Mouse (Mus musculus) cerebellum, postnatal 4 days (tissue): Measurements from ENCODE around the gene Nfib.

ENCODE experiments used
- DNase-seq, 2 experiments: peaks; one replicate each; pipeline ENCODE4 v3.0.0; 2022; ENCODE audit warnings: low spot score in 2 of 2, mixed read lengths in 1 of 2

Gene Nfib

DNA sequence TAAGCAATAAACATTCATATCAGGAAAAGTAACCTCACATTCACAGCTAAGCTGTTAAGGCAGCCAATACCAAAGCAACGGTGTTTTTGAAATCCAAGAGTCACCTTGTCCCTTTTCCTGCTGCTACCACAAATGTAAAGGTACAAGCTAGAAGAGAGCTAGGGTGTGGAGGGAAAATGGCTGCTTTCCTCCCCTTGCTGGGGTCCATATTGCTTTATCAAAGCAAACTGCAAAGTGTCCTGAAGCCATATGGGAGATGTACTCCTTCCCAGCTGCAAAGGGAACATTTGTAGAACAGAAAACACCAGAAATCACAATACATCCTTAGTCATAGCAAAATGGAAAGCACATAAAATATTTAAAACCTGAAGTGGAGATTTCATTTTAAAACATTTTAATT, 456.6 kb downstream of the Nfib start:
- no peak for DNase-seq

DNA sequence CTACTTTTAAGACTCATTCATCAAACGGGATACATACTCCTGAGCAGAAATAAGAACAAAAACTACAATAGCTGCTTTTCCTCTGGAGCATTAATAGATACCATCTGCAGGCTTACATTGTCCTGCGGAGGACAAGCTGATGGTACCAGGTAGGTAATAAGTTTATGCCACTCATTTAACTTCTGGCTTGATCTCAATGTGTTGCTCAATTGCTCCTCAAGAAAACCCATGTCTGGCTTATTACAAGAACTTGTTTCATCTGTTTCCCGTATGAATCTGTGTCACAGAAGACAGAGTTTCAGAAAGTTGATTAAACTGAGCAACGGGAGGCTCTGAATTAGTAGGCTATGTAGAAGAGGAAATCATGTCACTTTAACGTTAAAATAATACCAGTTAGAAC, 457.5 kb downstream of the Nfib start:
- DNase-seq: no peak

DNA sequence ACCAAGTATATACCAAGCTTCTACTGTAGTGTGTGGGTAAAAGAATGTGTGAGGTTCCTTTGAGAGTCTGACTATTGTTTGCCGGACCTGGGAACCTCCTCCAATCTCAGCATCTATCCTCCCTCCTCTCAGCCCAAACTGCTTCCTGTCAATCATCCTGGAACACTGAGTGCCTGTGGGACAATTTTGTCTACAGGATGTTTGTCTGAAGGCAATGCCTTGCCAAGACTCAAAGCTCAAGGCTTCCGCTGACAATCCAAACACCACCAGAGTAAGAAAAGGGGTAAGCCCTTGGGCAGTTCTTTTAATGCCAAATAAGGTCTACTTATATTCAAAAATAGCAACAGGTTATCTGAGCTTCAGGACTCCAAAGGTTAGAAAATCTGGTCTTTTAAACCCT, 459.3 kb downstream of the Nfib start:
- no peak for DNase-seq
